Mouse (Mus musculus) liver, embryonic 11.5 days (tissue): ENCODE data around the gene Sgcg. TPM values are rescaled to one million over a fixed set of nuclear protein-coding genes. Genes with fewer than 3 reads are reported as not detected.

Experiments used
- ATAC-seq: fragments of 200-750 bp; cut with Nextera tagmentation; replicated peaks from 2 replicates; pipeline ENCODE4 v1.8.0; 2017; ENCODE audit warnings: moderate number of reproducible peaks, mild to moderate bottlenecking, moderate TSS enrichment, moderate library complexity; ENCODE audit not compliant: low FRiP score
- DNase-seq: peaks from one replicate; pipeline ENCODE4 v3.0.0-alpha.2; 2017; ENCODE audit warnings: low spot score
- H3K27ac ChIP-seq: fragments of 300-500 bp; sonication (generic); 2 replicates; pipeline ENCODE4 v1.5.1; 2014; ENCODE audit warnings: mild to moderate bottlenecking, low read depth, low read length, control low read depth
- H3K27me3 ChIP-seq: fragments of 300-500 bp; sonication (generic); replicated peaks from 2 replicates; pipeline ENCODE4 v1.6.1; 2014; ENCODE audit warnings: low read length, mixed read lengths; ENCODE audit not compliant: control insufficient read depth, insufficient read depth
- H3K36me3 ChIP-seq: fragments of 300-500 bp; sonication (generic); 2 replicates; pipeline ENCODE4 v1.6.1; 2014; ENCODE audit warnings: mild to moderate bottlenecking, low read length, moderate library complexity, mixed read lengths; ENCODE audit not compliant: control insufficient read depth, insufficient read depth
- H3K4me1 ChIP-seq: fragments of 300-500 bp; sonication (generic); replicated peaks from 2 replicates; pipeline ENCODE4 v1.6.1; 2014; ENCODE audit warnings: low read length, mixed read lengths; ENCODE audit not compliant: control insufficient read depth, insufficient read depth
- H3K4me2 ChIP-seq: fragments of 300-500 bp; sonication (generic); 2 replicates; pipeline ENCODE4 v1.6.1; 2014; ENCODE audit warnings: mild to moderate bottlenecking, control low read depth, moderate library complexity
- H3K4me3 ChIP-seq: fragments of 300-500 bp; sonication (generic); 2 replicates; pipeline ENCODE4 v1.5.1; 2014; ENCODE audit warnings: low read depth, low read length, control low read depth
- H3K9ac ChIP-seq: fragments of 300-500 bp; sonication (generic); 2 replicates; pipeline ENCODE4 v1.6.1; 2014; ENCODE audit warnings: low read depth, low read length, control low read depth
- H3K9me3 ChIP-seq: fragments of 300-500 bp; sonication (generic); 2 replicates; pipeline ENCODE4 v1.6.1; 2016; ENCODE audit warnings: low read length, inconsistent platforms, mixed read lengths; ENCODE audit not compliant: control insufficient read depth
- WGBS: fragments of 180-500 bp; shearing (Covaris S2); extraction: QIAGEN DNeasy Blood & Tissue Kit; methylation state at CpG from one replicate; pipeline ENCODE4 v1.1.7; 2014; 5-methylcytosine and 5-hydroxymethylcytosine counted together
- polyA plus RNA-seq: library from polyadenylated mRNA; unstranded; fragments of >200 nt; fragmentation: Nextera tagmentation; extraction: Ambion mirVana; gene quantifications from 2 replicates; pipeline ENCODE4 v1.2.1, GENCODE M21; 2014

Gene Sgcg
- polyA plus RNA-seq, 1 experiment from 2014 or later: 0.16 TPM

GRCm38 (mm10) chr14:61224387-61225077 lies 33.8 kb downstream of the Sgcg start:
- H3K27ac ChIP-seq: no peak overlapping the region
- no peaks in the 10 kb centered on the region for H3K27me3 ChIP-seq
- 81% methylated on average over 5 of the region's 5 CpGs for WGBS
- no peaks in the 10 kb centered on the region for H3K9me3 ChIP-seq
- H3K4me1 ChIP-seq: peaks cover 8% of the 10 kb centered on the region; the same call in 1 of the 2 replicates
- no peak for ATAC-seq
- no peak overlapping the region for H3K4me3 ChIP-seq
- no peak overlapping the region for H3K9ac ChIP-seq
- H3K36me3 ChIP-seq: no peaks in the 10 kb centered on the region
- no peak overlapping the region for H3K4me2 ChIP-seq
- DNase-seq: no peak

- Histone ChIP-seq H3K4me1 (no peaks in the 10 kb centered on the region), H3K27ac (no peak overlapping the region), H3K4me3 (no peak overlapping the region), H3K27me3 (no peaks in the 10 kb centered on the region), H3K4me2 (no peak overlapping the region), H3K36me3 (no peaks in the 10 kb centered on the region), H3K9me3 (no peaks in the 10 kb centered on the region), H3K9ac (no peak overlapping the region)
- WGBS: 81% methylated on average over 4 of the region's 4 CpGs
- DNase-seq: no peak
- ATAC-seq: no peak
Measured at GRCm38 (mm10) chr14:61223740-61224139, 34.5 kb downstream of the Sgcg start.

GRCm38 (mm10) chr14:61222506-61222905 lies 35.8 kb downstream of the Sgcg start:
- H3K27ac ChIP-seq: no peak overlapping the region
- no peaks in the 10 kb centered on the region for H3K9me3 ChIP-seq
- H3K36me3 ChIP-seq: no peaks in the 10 kb centered on the region
- H3K4me2 ChIP-seq: no peak overlapping the region
- H3K27me3 ChIP-seq: no peaks in the 10 kb centered on the region
- no peak overlapping the region for H3K4me3 ChIP-seq
- ATAC-seq: no peak
- H3K9ac ChIP-seq: no peak overlapping the region
- no peak for DNase-seq
- 60% methylated on average over 6 of the region's 6 CpGs for WGBS
- no peaks in the 10 kb centered on the region for H3K4me1 ChIP-seq

- DNase-seq: no peak
- no peaks in the 10 kb centered on the region for H3K36me3 ChIP-seq
- H3K4me2 ChIP-seq: no peak overlapping the region
- no peak overlapping the region for H3K4me3 ChIP-seq
- no peaks in the 10 kb centered on the region for H3K9me3 ChIP-seq
- 79% methylated on average over 5 of the region's 5 CpGs for WGBS
- ATAC-seq: no peak
- no peaks in the 10 kb centered on the region for H3K4me1 ChIP-seq
- no peak overlapping the region for H3K9ac ChIP-seq
- H3K27ac ChIP-seq: no peak overlapping the region
- H3K27me3 ChIP-seq: no peaks in the 10 kb centered on the region
Measured at GRCm38 (mm10) chr14:61221166-61221565, 37.1 kb downstream of the Sgcg start.

GRCm38 (mm10) chr14:61211754-61212153 lies 46.5 kb downstream of the Sgcg start:
- H3K4me3 ChIP-seq: no peak overlapping the region
- H3K27ac ChIP-seq: no peak overlapping the region
- H3K9me3 ChIP-seq: peaks cover 21% of the 10 kb centered on the region
- 0 out of 2 replicates have a peak, but pooled peaks cover 5% of the 10 kb centered on the region for H3K36me3 ChIP-seq
- no peak for ATAC-seq
- no peak for DNase-seq
- no peaks in the 10 kb centered on the region for H3K4me1 ChIP-seq
- no peak overlapping the region for H3K4me2 ChIP-seq
- no peak overlapping the region for H3K9ac ChIP-seq
- no peaks in the 10 kb centered on the region for H3K27me3 ChIP-seq
- 92% methylated on average over 6 of the region's 6 CpGs for WGBS

- Histone ChIP-seq H3K9me3 (peaks cover 26% of the 10 kb centered on the region), H3K9ac (no peak overlapping the region), H3K4me3 (no peak overlapping the region), H3K36me3 (peaks cover 11% of the 10 kb centered on the region), H3K4me1 (no peaks in the 10 kb centered on the region), H3K27ac (no peak overlapping the region), H3K4me2 (no peak overlapping the region), H3K27me3 (no peaks in the 10 kb centered on the region)
- DNase-seq: no peak
- WGBS: 89% methylated on average over 5 of the region's 5 CpGs
- no peak for ATAC-seq
Measured at GRCm38 (mm10) chr14:61210111-61210510, 48.2 kb downstream of the Sgcg start.

- Histone ChIP-seq H3K9ac (no peak overlapping the region), H3K27ac (no peak overlapping the region), H3K4me1 (no peaks in the 10 kb centered on the region), H3K36me3 (peaks cover 12% of the 10 kb centered on the region; the same call in 1 of the 2 replicates), H3K27me3 (no peaks in the 10 kb centered on the region), H3K4me2 (no peak overlapping the region), H3K4me3 (no peak overlapping the region), H3K9me3 (no peaks in the 10 kb centered on the region)
- no peak for DNase-seq
- no peak for ATAC-seq
- 93% methylated on average over 4 of the region's 4 CpGs for WGBS
Measured at GRCm38 (mm10) chr14:61194416-61194815, 63.9 kb downstream of the Sgcg start.

- WGBS: 80% methylated on average over 10 of the region's 10 CpGs
- no peak overlapping the region for H3K9ac ChIP-seq
- no peak for DNase-seq
- H3K4me3 ChIP-seq: no peak overlapping the region
- ATAC-seq: no peak
- H3K27me3 ChIP-seq: no peaks in the 10 kb centered on the region
- peaks cover 12% of the 10 kb centered on the region; the same call in 1 of the 2 replicates for H3K36me3 ChIP-seq
- H3K27ac ChIP-seq: no peak overlapping the region
- H3K4me2 ChIP-seq: no peak overlapping the region
- H3K9me3 ChIP-seq: no peaks in the 10 kb centered on the region
- no peaks in the 10 kb centered on the region for H3K4me1 ChIP-seq
Measured at GRCm38 (mm10) chr14:61192326-61192725, 66.0 kb downstream of the Sgcg start.

GRCm38 (mm10) chr14:61191904-61192303 lies 66.4 kb downstream of the Sgcg start:
- Histone ChIP-seq H3K27me3 (no peaks in the 10 kb centered on the region), H3K27ac (no peak overlapping the region), H3K4me3 (no peak overlapping the region), H3K4me2 (no peak overlapping the region), H3K4me1 (no peaks in the 10 kb centered on the region), H3K9ac (no peak overlapping the region), H3K36me3 (peaks cover 9% of the 10 kb centered on the region; the same call in 1 of the 2 replicates), H3K9me3 (no peaks in the 10 kb centered on the region)
- WGBS: 89% methylated on average over 7 of the region's 7 CpGs
- ATAC-seq: no peak
- DNase-seq: no peak
